Mouse (Mus musculus) ES-Bruce4 (cell line): ENCODE measurements around the gene Cbx5.
A peak's percentile ranks its signal among the peaks of the same experiment; 100 is the strongest.

Experiments
- CTCF ChIP-seq: IDR thresholded peaks from one replicate; pipeline ENCODE4 v1.8.1; 2011; ENCODE audit warnings: low read depth, low read length
- POLR2A ChIP-seq: IDR thresholded peaks from one replicate; pipeline ENCODE4 v1.8.1; 2011; ENCODE audit warnings: low read length; ENCODE audit not compliant: insufficient read depth

GRCm38 (mm10) chr15:103183135-103183534 is 56.5 kb downstream of the Cbx5 start:
- peak; percentile 80 for TF ChIP-seq CTCF
- no peak for TF ChIP-seq POLR2A
